Mouse (Mus musculus): ENCODE measurements around the gene Gm6592. TPM values are rescaled to one million over a fixed set of nuclear protein-coding genes. Genes with fewer than 3 reads are reported as not detected.
"Not testable (repeated sequence)": the region's sequence is repeated elsewhere in the genome, so short reads cannot be mapped to it uniquely, and the experiment has no call there.

Gene Gm6592
- not detected for total RNA-seq (2021)

- DNase-seq, result no peak
- intact Hi-C loops (cut with DNase I), result no loop called here
These were observed at the start of gene Gm6592 for GRCm38 (mm10) chrX:8843694-8844093. Gene Gm6592 (plus strand): TSS chrX:8843994.

GRCm38 (mm10) chrX:8803391-8803790 lies 40.4 kb upstream of the Gm6592 start, which contains the start of gene Ssxb5:
Gene Ssxb5 (plus strand): TSS chrX:8803691.
- intact Hi-C loops (cut with DNase I); DNase-seq: not testable (repeated sequence)

- intact Hi-C loops (cut with DNase I), result no loop called here
- DNase-seq, result peak; percentile 57
These were observed 11.8 kb upstream of the Gm6592 start for GRCm38 (mm10) chrX:8832043-8832442.

DNA sequence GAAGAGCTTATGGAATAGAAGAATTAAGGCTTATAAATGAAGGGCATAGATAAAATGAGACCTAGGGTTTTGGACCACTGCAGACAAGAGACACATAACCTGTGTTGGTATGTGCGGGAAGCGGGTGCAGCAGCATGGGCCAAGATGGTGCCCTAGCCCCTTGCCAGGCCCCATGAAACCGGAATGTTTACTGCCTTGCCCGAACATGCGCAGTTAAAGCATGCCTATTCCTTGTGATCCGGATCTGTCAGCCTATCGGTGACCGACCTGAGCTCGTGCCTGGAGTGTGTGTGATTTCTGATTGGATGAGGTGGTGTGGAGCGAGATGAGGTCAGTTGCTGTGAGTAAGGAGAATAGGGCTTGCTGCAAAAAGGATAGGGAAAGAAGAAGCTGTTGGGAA lies 8.7 kb downstream of the Gm6592 start:
- intact Hi-C loops (cut with DNase I), result no loop called here
- DNase-seq, result no peak

DNA sequence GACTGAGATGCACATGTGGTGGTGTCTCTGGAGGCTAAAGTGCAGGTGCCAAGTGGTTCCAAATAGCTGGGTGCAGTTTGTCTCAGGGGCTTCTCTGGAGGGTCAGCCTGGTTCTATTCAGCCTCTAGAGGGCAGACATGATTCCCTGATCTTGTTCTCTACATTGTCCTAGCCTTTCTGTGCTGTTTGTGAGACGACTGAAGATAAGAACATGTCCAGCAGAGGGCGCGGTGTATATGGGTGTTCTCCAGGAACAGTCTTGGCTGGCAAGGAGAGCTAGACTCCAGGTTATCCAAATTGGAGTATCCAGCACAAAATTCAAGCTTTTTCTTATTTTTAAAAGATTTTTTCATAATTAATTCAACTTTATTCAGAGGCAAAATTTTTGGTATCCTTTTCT lies 20.5 kb downstream of the Gm6592 start:
- intact Hi-C loops (cut with DNase I), result not testable (repeated sequence)
- DNase-seq, result peak; percentile 80

- intact Hi-C loops (cut with DNase I); DNase-seq: not testable (repeated sequence)
These were observed 30.2 kb downstream of the Gm6592 start, which contains the start of gene Gm5751 for GRCm38 (mm10) chrX:8873953-8874352. Gene Gm5751 (plus strand): TSS chrX:8874253.

- intact Hi-C loops (cut with DNase I), result no loop called here
- no peak for DNase-seq
These were observed 40.5 kb downstream of the Gm6592 start for GRCm38 (mm10) chrX:8884336-8884735.

- intact Hi-C loops (cut with DNase I), result no loop called here
- DNase-seq, result no peak
These were observed 48.2 kb downstream of the Gm6592 start for GRCm38 (mm10) chrX:8891975-8892342.

DNA sequence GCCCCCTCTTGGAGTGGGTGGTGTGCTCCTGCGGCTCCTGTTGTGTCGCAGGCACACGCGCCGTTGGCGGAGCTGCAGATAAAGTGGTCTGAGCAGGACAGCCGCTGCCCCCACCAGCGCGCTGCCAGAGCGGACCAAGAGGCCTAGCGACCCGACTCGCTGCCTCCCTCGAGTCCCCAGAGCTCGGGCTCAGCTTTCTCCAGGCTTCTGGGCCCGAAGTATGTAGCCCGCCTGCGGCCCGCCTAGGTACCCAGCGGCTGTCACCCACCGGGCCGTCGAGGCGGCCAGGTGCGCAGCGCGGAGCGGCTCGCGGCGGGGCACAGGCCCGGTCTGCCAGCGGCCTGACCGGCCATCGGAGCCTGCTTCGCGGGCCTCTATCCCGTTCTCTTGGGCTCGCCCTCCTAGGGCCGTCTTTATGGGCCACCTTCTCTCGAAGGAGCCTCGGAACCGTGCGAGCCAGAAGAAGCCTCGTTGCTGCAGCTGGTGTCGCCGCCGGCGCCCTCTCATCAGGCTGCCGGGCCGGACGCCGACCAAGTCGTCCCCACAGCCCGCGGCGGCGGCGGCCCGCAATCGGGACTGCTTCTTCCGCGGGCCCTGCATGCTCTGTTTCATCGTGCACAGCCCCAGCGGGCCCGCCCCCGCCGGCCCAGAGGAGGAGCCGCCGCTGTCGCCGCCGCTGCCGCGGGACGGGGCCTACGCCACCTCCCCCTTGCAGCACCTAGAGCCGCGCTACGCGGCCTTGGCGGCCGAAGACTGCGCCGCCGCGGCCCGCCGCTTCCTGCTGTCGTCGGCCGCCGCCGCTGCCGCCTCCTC lies 48.8 kb downstream of the Gm6592 start, which contains the start of gene B630019K06Rik:
Gene B630019K06Rik, plus strand, starts transcription at position 40 of the 813 bp plus-strand sequence.
- intact Hi-C loops (cut with DNase I), result no loop called here
- DNase-seq, result peak; percentile 53

DNA sequence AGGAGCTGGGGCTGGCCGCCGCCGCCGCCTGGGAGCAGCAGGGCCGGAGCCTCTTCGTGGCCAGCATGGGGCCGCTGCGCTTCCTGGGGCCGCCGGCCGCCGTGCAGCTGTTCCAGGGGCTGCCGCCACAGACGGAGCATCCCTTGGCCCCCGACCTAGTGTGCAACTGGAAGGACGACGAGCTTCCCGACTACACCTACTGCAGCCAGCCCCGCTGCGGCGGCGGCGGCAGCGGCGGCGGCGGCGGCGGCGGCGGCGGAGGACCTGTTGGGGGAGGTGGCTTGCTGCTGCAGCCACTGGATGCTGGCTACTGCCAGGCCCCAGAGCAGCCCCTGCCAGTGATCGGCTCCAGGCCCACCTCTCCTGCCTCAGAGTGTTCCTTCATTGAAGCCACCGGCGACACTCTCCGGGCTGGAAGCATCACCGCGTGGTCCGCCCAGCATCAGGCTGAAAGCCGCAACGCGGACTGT lies 49.4 kb downstream of the Gm6592 start:
- intact Hi-C loops (cut with DNase I), result no loop called here
- DNase-seq, result peak; percentile 24

Other genes with a start within 250 kb of the Gm6592 start
- not detected for gene Ssxb8, start 153.2 kb upstream of the Gm6592 start, total RNA-seq (2021)
- gene Ssx9, start 95.6 kb upstream of the Gm6592 start, total RNA-seq (2021), result not detected
- gene Ssxb5, start 40.3 kb upstream of the Gm6592 start, total RNA-seq (2021), result not detected
- gene Gm5751, start 30.3 kb downstream of the Gm6592 start, total RNA-seq (2021), result not detected
- gene B630019K06Rik, start 48.4 kb downstream of the Gm6592 start, total RNA-seq (2021), result 10 to 100 TPM; 26.3 to 27.1 TPM
- not detected for gene Fthl17b, start 119.0 kb downstream of the Gm6592 start, total RNA-seq (2021)
- not detected for gene Fthl17c, start 132.6 kb downstream of the Gm6592 start, total RNA-seq (2021)
- gene Fthl17d, start 142.8 kb downstream of the Gm6592 start, total RNA-seq (2021), result not detected
- not detected for gene Fthl17e, start 189.5 kb downstream of the Gm6592 start, total RNA-seq (2021)
- gene Fthl17f, start 219.0 kb downstream of the Gm6592 start, total RNA-seq (2021), result not detected

All from left cerebral cortex, postnatal 4 days (tissue).